Mouse (Mus musculus) G1E (cell line): ENCODE data around the gene Foxe1. TPM values are rescaled to one million over a fixed set of nuclear protein-coding genes. Genes with fewer than 3 reads are reported as not detected.

Source experiments
- ATAC-seq: 2 replicates; pipeline ENCODE4 v1.8.0; 2016; ENCODE audit warnings: mild to moderate bottlenecking; ENCODE audit not compliant: insufficient number of reproducible peaks, poor library complexity, low FRiP score, severe bottlenecking; ENCODE audit errors: extremely low read depth
- DNase-seq: peaks from one replicate; pipeline ENCODE4 v3.0.0; 2012; ENCODE audit warnings: low spot score
- H3K27me3 ChIP-seq: 2 replicates; pipeline ENCODE4 v1.6.1; 2012; ENCODE audit warnings: mild to moderate bottlenecking, low read length, inconsistent platforms; ENCODE audit not compliant: insufficient read depth
- H3K36me3 ChIP-seq: replicated peaks from 2 replicates; pipeline ENCODE3; 2012; ENCODE audit warnings: mild to moderate bottlenecking, inconsistent platforms
- H3K4me1 ChIP-seq: 2 replicates; pipeline ENCODE4 v1.6.1; 2012; ENCODE audit warnings: low read depth, low read length, inconsistent platforms, mixed read lengths; ENCODE audit not compliant: insufficient read depth
- H3K4me3 ChIP-seq: 2 replicates; pipeline ENCODE4 v1.5.1; 2012; ENCODE audit warnings: low read depth, mild to moderate bottlenecking, inconsistent platforms, low read length, moderate library complexity, mixed read lengths
- H3K9me3 ChIP-seq: replicated peaks from 2 replicates; pipeline ENCODE4 v1.6.1; 2012; ENCODE audit warnings: inconsistent platforms
- CTCF ChIP-seq: IDR thresholded peaks from 2 replicates; pipeline ENCODE4 v1.5.1; 2012; ENCODE audit warnings: low read depth, low read length, inconsistent platforms, mixed read lengths
- GATA1 ChIP-seq: IDR thresholded peaks from 2 replicates; pipeline ENCODE4 v1.6.1; 2012; ENCODE audit warnings: borderline replicate concordance, low read length, inconsistent platforms, mixed read lengths
- GATA2 ChIP-seq: IDR thresholded peaks from 2 replicates; pipeline ENCODE4 v1.6.1; 2012; ENCODE audit warnings: low read depth, low read length, inconsistent platforms, borderline replicate concordance
- POLR2AphosphoS5 ChIP-seq: IDR thresholded peaks from 2 replicates; pipeline ENCODE4 v1.6.1; 2012; ENCODE audit warnings: low read depth, low read length, inconsistent platforms; ENCODE audit not compliant: insufficient replicate concordance
- TAL1 ChIP-seq: conservative IDR thresholded peaks from 2 replicates; pipeline ENCODE4 v1.6.1; 2012; ENCODE audit warnings: low read depth, low read length, inconsistent platforms, mixed read lengths
- polyA plus RNA-seq: library from polyadenylated mRNA; stranded (reverse); fragments of >175 nt; gene quantifications from 2 replicates; pipeline ENCODE4 v1.2.3, GENCODE M21; 2012
- total RNA-seq, 2 experiments: library from RNA; stranded (forward) in 1 of 2; stranded (reverse) in 1 of 2; fragments of 200-1000 nt in 1 of 2; fragments of >200 nt in 1 of 2; fragmentation: Nextera tagmentation in 1 of 2; gene quantifications; 2 replicates each; pipeline ENCODE4 v1.2.3; 2014 to 2017

The Foxe1 gene
- total and polyA plus RNA-seq, 3 experiments, result not detected

GRCm38 (mm10) chr4:46339026-46339425 is 4.4 kb upstream of the Foxe1 start:
- TF ChIP-seq POLR2AphosphoS5 (no peak), GATA1 (no peak), GATA2 (no peak), TAL1 (no peak), CTCF (no peak)
- no peak overlapping the region for H3K4me3 ChIP-seq
- no peaks in the 10 kb centered on the region for H3K36me3 ChIP-seq
- peaks cover 14% of the 10 kb centered on the region for H3K9me3 ChIP-seq
- DNase-seq (no peak), ATAC-seq (no peak)
- H3K4me1 ChIP-seq, result no peaks in the 10 kb centered on the region
- H3K27me3 ChIP-seq, result peaks cover 9% of the 10 kb centered on the region

GRCm38 (mm10) chr4:46339584-46339983 is 3.8 kb upstream of the Foxe1 start:
- no peaks in the 10 kb centered on the region for H3K4me1 ChIP-seq
- TF ChIP-seq CTCF (no peak), TAL1 (no peak), POLR2AphosphoS5 (no peak), GATA1 (no peak), GATA2 (no peak)
- DNase-seq (no peak), ATAC-seq (no peak)
- no peaks in the 10 kb centered on the region for H3K36me3 ChIP-seq
- H3K4me3 ChIP-seq, result no peak overlapping the region
- peaks cover 19% of the 10 kb centered on the region for H3K9me3 ChIP-seq
- peaks cover 9% of the 10 kb centered on the region for H3K27me3 ChIP-seq

- Histone ChIP-seq H3K9me3 (peaks cover 29% of the 10 kb centered on the region), H3K27me3 (peaks cover 9% of the 10 kb centered on the region), H3K36me3 (no peaks in the 10 kb centered on the region), H3K4me3 (no peak overlapping the region), H3K4me1 (no peaks in the 10 kb centered on the region)
- TF ChIP-seq GATA2 (no peak), CTCF (no peak), TAL1 (no peak), POLR2AphosphoS5 (no peak), GATA1 (no peak)
- DNase-seq, result no peak
- no peak for ATAC-seq
These were observed 1.4 kb upstream of the Foxe1 start for GRCm38 (mm10) chr4:46341831-46342680.

- Histone ChIP-seq H3K9me3 (peaks cover 29% of the 10 kb centered on the region), H3K4me1 (no peaks in the 10 kb centered on the region), H3K4me3 (no peak overlapping the region), H3K27me3 (peaks cover 11% of the 10 kb centered on the region), H3K36me3 (no peaks in the 10 kb centered on the region)
- DNase-seq (no peak), ATAC-seq (no peak)
- TF ChIP-seq POLR2AphosphoS5, result no peak
These were observed 610 bp upstream of the Foxe1 start for GRCm38 (mm10) chr4:46342711-46343286.

GRCm38 (mm10) chr4:46344288-46344687 is 879 bp downstream of the Foxe1 start:
- Histone ChIP-seq H3K4me1 (no peaks in the 10 kb centered on the region), H3K4me3 (no peak overlapping the region; the same call in 1 of the 2 replicates), H3K36me3 (no peaks in the 10 kb centered on the region), H3K9me3 (peaks cover 29% of the 10 kb centered on the region), H3K27me3 (peaks cover 12% of the 10 kb centered on the region; the same call in 1 of the 2 replicates)
- DNase-seq (no peak), ATAC-seq (no peak)
- no peak for TF ChIP-seq POLR2AphosphoS5
- TF ChIP-seq CTCF, result no peak
- no peak for TF ChIP-seq TAL1
- no peak for TF ChIP-seq GATA1
- TF ChIP-seq GATA2, result no peak

- TF ChIP-seq POLR2AphosphoS5, result no peak
- TF ChIP-seq TAL1, result no peak
- TF ChIP-seq GATA1, result no peak
- peaks cover 29% of the 10 kb centered on the region for H3K9me3 ChIP-seq
- ATAC-seq (no peak), DNase-seq (no peak)
- H3K4me1 ChIP-seq, result no peaks in the 10 kb centered on the region
- peak overlapping the region; percentile 33; the same call in 1 of the 2 replicates for H3K4me3 ChIP-seq
- H3K36me3 ChIP-seq, result no peaks in the 10 kb centered on the region
- H3K27me3 ChIP-seq, result peaks cover 14% of the 10 kb centered on the region; the same call in 1 of the 2 replicates
These were observed 1.8 kb downstream of the Foxe1 start for GRCm38 (mm10) chr4:46345056-46345772.
